Mouse (Mus musculus): ENCODE measurements around the gene Adam19. TPM values are rescaled to one million over a fixed set of nuclear protein-coding genes. Genes with fewer than 3 reads are reported as not detected.

Gene Adam19
- polyA plus RNA-seq, 1 experiment from 2014 or later, result 6.5 TPM

DNA sequence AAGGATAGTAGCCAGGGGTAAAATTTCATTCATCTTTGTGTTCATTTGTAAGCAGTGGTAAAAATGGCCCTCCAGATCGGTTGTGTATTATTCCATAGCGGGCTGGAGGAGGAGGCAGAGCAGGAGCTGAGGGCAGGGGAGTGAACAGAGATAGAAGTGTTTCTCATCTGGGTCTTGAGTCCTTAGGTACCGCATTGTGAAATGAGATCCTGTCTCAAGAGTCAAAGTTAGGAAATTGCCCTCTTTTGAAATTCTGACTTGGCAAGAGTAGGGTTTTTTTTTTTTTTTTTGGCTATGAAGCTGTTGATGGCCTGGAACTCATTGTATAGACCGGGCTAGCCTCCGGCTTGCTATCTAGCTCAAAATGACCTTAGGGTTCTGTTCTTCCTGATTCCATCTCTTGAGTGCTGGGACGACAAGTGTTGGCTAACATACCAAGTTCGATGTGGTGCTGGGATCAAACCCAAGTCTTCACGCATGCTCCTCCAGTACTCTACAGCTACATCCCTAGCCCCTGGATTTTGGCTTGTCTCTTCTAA, 67.6 kb downstream of the Adam19 start:
- WGBS, result 90% methylated on average over 8 of the region's 8 CpGs
- no peak for DNase-seq (ENCODE audit: low spot score)

DNA sequence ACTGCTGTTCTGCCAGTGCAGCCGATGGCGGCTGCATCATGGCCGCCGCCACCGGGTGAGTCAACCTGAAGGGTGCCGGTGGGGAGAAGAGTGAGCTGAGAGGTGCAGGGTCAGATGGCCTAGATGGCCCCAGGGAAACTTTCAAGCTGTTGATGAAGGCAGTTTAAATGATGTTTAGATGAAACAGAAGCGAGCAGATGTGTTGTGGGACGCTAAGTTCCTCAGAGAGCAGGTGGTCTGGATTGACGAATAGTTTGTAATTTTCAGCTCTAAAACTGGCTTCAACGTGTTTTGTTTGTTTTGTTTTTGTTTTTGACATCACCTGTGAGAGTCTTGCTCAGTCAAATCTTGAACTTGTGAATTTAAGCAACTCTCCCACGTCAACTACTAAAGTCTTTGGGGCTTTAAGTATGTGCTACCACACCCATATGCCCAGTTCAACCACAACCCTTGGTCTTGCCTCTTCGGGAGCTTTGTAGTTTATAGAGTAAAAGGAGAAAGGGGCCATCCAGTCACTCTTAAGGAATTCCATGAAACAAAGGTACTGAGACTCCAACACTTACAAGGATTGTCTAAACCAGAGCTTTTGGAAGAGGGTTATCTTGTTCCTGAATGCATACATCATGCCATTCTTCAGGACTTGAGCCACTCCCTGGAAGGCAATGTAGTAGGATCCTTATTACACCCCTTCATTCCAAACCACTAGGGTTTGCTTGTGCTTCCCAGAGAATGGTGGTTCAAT, 69.5 kb downstream of the Adam19 start:
- no peaks in the 10 kb centered on the region for H3K4me1 ChIP-seq (replicated peaks; ENCODE audit: insufficient read depth, low read length)

More for the DNA sequence above, 67.6 kb downstream of the Adam19 start:
- H3K9me3 ChIP-seq (replicated peaks; ENCODE audit: low read length), result no peaks in the 10 kb centered on the region
- H3K4me1 ChIP-seq (replicated peaks; ENCODE audit: insufficient read depth, low read length), result no peaks in the 10 kb centered on the region
- H3K4me2 ChIP-seq (ENCODE audit: low read length), result no peak overlapping the region
- no peak for TF ChIP-seq CTCF (IDR thresholded peaks at IDR 0.05; ENCODE audit: low read depth)
- no peaks in the 10 kb centered on the region for H3K27me3 ChIP-seq (ENCODE audit: insufficient read depth, low read length)
- H3K4me3 ChIP-seq (replicated peaks; ENCODE audit: low read depth, low read length), result no peak overlapping the region
- H3K36me3 ChIP-seq (ENCODE audit: insufficient read depth, low read length), result 0 out of 2 replicates have a peak, but pooled peaks cover 4% of the 10 kb centered on the region
- H3K27ac ChIP-seq, result no peak overlapping the region
- no peak overlapping the region for H3K9ac ChIP-seq (ENCODE audit: low read depth, low read length)
- ATAC-seq (replicated peaks; ENCODE audit: low FRiP score, low read depth), result no peak

DNA sequence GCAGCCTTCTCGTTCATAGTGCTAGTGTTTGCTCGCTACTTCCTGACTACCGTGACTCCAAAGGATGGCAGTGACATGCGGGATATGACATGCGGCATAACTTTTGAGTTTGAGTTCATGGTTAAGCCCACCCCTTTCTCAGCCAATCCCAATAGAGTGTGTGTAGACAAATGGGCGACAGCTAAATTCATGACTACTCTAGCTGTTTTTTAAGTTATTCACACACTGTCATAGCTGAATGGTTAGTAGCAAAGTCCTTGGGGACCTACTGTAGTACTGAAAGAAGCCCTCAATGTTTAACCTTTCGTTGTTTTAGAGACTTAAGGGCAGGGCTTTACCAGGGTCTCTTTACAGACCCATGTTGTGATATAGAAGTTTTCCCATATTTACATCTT, 70.0 kb downstream of the Adam19 start:
- Histone ChIP-seq H3K9me3 (replicated peaks; ENCODE audit: low read length) (no peaks in the 10 kb centered on the region), H3K4me3 (replicated peaks; ENCODE audit: low read depth, low read length) (no peak overlapping the region), H3K27me3 (ENCODE audit: insufficient read depth, low read length) (no peaks in the 10 kb centered on the region), H3K27ac (no peak overlapping the region), H3K9ac (ENCODE audit: low read depth, low read length) (no peak overlapping the region), H3K4me1 (replicated peaks; ENCODE audit: insufficient read depth, low read length) (no peaks in the 10 kb centered on the region), H3K4me2 (ENCODE audit: low read length) (no peak overlapping the region), H3K36me3 (ENCODE audit: insufficient read depth, low read length) (0 out of 2 replicates have a peak, but pooled peaks cover 7% of the 10 kb centered on the region)
- DNase-seq (ENCODE audit: low spot score) (no peak), ATAC-seq (replicated peaks; ENCODE audit: low FRiP score, low read depth) (no peak)
- TF ChIP-seq CTCF (IDR thresholded peaks at IDR 0.05; ENCODE audit: low read depth), result no peak
- 91% methylated on average over 7 of the region's 7 CpGs for WGBS

More for the DNA sequence above, 69.5 kb downstream of the Adam19 start:
- Histone ChIP-seq H3K36me3 (ENCODE audit: insufficient read depth, low read length) (0 out of 2 replicates have a peak, but pooled peaks cover 7% of the 10 kb centered on the region), H3K9ac (ENCODE audit: low read depth, low read length) (no peak overlapping the region), H3K27ac (no peak overlapping the region), H3K27me3 (ENCODE audit: insufficient read depth, low read length) (no peaks in the 10 kb centered on the region), H3K4me2 (ENCODE audit: low read length) (no peak overlapping the region), H3K4me3 (replicated peaks; ENCODE audit: low read depth, low read length) (no peak overlapping the region), H3K9me3 (replicated peaks; ENCODE audit: low read length) (no peaks in the 10 kb centered on the region)
- no peak for ATAC-seq (replicated peaks; ENCODE audit: low FRiP score, low read depth)
- no peak for DNase-seq (ENCODE audit: low spot score)
- no peak for TF ChIP-seq CTCF (IDR thresholded peaks at IDR 0.05; ENCODE audit: low read depth)
- WGBS, result 91% methylated on average over 12 of the region's 12 CpGs

DNA sequence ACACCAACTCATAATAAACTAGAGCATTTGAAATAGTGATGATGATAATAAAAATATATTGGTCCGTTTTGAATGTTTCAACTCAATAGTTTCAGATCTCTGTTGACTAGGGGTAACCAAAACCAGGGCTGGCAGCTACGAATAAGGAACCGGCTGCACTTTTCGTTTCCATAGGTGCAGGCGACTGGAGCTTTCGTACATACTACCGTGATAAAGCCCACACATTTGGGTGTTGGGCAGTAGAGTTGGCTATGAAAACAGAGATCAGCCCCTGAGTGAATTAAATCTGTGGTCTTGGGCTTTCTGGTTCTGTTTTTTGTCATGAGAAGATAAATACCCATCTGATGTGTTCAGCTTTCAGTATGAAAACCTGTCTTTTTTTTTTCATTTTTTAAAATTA, 70.5 kb downstream of the Adam19 start:
- no peak overlapping the region for H3K4me3 ChIP-seq (replicated peaks; ENCODE audit: low read depth, low read length)
- H3K27ac ChIP-seq, result no peak overlapping the region
- no peaks in the 10 kb centered on the region for H3K9me3 ChIP-seq (replicated peaks; ENCODE audit: low read length)
- DNase-seq (ENCODE audit: low spot score), result no peak
- no peak for TF ChIP-seq CTCF (IDR thresholded peaks at IDR 0.05; ENCODE audit: low read depth)
- H3K36me3 ChIP-seq (ENCODE audit: insufficient read depth, low read length), result 0 out of 2 replicates have a peak, but pooled peaks cover 7% of the 10 kb centered on the region
- H3K4me1 ChIP-seq (replicated peaks; ENCODE audit: insufficient read depth, low read length), result no peaks in the 10 kb centered on the region
- no peak overlapping the region for H3K4me2 ChIP-seq (ENCODE audit: low read length)
- H3K27me3 ChIP-seq (ENCODE audit: insufficient read depth, low read length), result no peaks in the 10 kb centered on the region
- ATAC-seq (replicated peaks; ENCODE audit: low FRiP score, low read depth), result no peak
- 93% methylated on average over 7 of the region's 7 CpGs for WGBS
- no peak overlapping the region for H3K9ac ChIP-seq (ENCODE audit: low read depth, low read length)

- ATAC-seq (replicated peaks; ENCODE audit: low FRiP score, low read depth) (no peak), DNase-seq (ENCODE audit: low spot score) (no peak)
- Histone ChIP-seq H3K27ac (no peak overlapping the region), H3K4me2 (ENCODE audit: low read length) (no peak overlapping the region), H3K9ac (ENCODE audit: low read depth, low read length) (no peak overlapping the region), H3K9me3 (replicated peaks; ENCODE audit: low read length) (no peaks in the 10 kb centered on the region), H3K36me3 (ENCODE audit: insufficient read depth, low read length) (0 out of 2 replicates have a peak, but pooled peaks cover 12% of the 10 kb centered on the region), H3K4me1 (replicated peaks; ENCODE audit: insufficient read depth, low read length) (no peaks in the 10 kb centered on the region), H3K27me3 (ENCODE audit: insufficient read depth, low read length) (no peaks in the 10 kb centered on the region), H3K4me3 (replicated peaks; ENCODE audit: low read depth, low read length) (no peak overlapping the region)
- 88% methylated on average over 11 of the region's 11 CpGs for WGBS
- TF ChIP-seq CTCF (IDR thresholded peaks at IDR 0.05; ENCODE audit: low read depth), result no peak
Measured at GRCm38 (mm10) chr11:46126827-46127410, 71.1 kb downstream of the Adam19 start.
